Mouse (Mus musculus) inflammation-experienced regulatory T-cells, adult 6 months (primary cell): Measurements from ENCODE around the gene Ccdc73. TPM values are rescaled to one million over a fixed set of nuclear protein-coding genes. Genes with fewer than 3 reads are reported as not detected.
"Not testable (repeated sequence)": the region's sequence is repeated elsewhere in the genome, so short reads cannot be mapped to it uniquely, and the experiment has no call there.

ENCODE experiments used
- ATAC-seq: one replicate; pipeline ENCODE4 v1.8.0; 2017
- polyA plus RNA-seq, 3 experiments: library from polyadenylated mRNA; unstranded; fragments of 100-300 nt; shearing (Covaris generic); gene quantifications; one replicate each; pipeline ENCODE4 v1.2.1; 2017

The Ccdc73 gene
- polyA plus RNA-seq, 3 experiments from 2014 or later: 2.8 to 7.2 (median 3.0) TPM

DNA sequence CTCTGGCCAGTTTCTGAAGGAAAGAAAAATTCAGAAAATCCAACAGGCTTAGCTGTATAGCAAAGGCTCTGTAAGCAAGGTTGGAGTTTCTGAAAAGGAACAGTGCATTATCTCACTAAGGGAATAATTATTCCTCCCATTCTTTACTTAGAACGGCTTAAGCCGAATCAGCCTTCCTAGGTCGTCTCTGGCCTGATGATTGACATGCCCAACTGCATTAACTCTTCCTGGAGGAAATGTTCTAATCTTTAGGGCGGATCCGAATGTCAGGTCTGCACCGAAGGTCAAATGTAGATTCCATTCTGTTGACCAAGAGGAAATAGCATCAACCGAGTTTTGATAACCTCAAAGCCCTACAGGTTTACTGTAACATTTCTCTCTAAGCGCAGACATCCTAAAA, 11.2 kb downstream of the Ccdc73 start:
- no peak for ATAC-seq

DNA sequence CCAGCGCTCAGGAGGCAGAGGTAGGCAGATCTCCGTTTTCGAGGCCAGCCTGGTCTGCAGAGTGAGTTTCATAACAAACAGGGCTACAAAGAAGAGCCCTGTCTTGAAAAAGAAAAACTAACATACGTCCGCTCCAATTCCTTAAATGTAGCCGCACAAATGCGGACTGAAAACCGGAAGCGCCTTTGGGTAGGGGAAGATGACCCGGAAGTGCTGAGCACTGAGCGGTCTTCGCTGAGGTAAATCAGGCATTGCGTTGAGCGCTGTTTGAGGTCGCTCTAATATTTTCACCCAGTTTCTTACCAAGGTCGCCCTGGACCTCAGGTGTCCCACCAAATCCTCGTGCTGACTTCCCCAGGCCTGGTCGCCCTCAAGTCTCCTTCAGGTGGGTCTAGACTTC, 18.5 kb downstream of the Ccdc73 start:
- no peak for ATAC-seq

DNA sequence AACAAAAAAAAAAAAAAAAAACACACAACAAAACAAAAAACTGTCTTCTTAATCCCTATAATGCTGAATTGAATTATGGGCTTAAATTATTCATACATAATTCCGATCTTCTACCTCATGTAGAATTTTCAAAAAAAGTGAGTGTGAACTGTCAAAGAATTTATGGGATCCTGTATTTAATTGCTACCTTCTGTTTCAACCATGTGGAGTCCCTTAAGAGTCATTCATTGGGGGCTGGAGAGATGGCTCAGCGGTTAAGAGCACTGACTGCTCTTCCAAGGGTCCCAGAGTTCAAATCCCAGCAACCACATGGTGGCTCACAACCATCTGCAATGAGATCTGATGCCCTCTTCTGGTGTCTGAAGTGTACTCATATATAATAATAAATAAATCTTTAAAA, 19.7 kb downstream of the Ccdc73 start:
- ATAC-seq: not testable (repeated sequence)

DNA sequence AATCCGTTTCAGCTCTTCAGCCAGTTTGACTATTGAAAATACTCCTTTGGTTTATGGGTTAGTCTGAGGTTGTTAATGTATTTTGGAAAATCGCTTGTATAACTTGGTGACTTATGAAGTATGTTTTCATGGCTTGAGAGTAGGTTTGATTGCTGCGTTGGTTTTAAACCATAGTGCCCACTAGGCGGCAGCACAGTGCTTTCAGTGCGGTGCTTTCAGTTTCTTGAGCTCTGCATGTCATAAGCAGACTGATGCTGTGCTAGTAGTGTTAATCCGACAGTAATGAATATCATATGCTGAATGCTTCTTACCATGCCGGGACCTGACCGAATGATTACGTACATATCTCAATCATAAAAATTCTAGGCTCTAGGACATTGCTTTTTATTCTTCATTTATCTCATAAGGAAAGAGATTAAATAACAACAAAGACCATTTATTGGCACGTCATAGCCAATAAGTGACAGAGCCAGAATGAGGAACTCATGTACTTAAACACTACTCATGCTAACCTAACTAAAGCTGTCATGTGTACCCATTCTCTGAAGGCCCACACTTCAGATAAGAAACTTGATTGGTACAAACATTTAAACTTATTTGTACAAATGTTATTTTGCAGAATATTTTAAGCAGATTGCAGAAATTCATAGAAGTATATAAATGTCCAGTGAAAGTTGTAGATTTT, 20.4 kb downstream of the Ccdc73 start:
- ATAC-seq: peak; percentile 77

DNA sequence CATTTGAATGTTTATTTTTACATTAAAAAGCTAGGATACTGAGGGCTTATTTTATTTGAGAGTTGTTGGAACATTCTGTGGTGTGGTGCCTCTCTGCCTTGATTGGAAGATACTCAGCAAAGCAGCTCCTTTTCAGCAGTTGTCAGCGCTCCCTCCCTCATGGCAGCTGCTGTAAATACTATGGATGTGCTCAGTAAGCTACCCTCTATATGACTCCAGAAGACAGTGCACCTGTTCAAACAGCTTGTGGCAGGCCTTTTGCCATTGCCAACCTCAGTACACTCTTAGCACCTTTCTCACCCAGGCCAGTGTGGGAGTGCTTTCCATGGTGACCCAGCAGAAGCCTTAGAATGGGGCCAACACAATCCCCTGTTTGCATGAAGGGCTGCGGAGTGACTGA, 32.4 kb downstream of the Ccdc73 start:
- ATAC-seq: no peak

DNA sequence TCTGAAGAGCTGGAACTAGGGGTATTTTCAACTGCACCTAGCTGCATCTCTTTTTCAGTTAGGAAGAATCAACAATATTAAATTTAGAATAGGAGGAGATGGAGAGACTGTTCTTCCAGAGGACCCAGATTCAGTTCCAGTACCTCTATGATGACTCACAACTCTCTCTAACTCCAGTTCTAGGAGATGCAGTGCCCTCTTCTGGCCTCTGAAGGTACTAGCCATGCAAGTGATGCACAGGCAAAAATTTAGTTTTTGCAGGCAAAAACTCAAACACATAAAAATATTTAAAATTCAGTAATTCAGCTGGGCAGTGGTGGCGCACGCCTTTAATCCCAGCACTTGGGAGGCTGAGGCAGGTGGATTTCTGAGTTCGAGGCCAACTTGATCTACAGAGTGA, 48.1 kb downstream of the Ccdc73 start:
- no peak for ATAC-seq

DNA sequence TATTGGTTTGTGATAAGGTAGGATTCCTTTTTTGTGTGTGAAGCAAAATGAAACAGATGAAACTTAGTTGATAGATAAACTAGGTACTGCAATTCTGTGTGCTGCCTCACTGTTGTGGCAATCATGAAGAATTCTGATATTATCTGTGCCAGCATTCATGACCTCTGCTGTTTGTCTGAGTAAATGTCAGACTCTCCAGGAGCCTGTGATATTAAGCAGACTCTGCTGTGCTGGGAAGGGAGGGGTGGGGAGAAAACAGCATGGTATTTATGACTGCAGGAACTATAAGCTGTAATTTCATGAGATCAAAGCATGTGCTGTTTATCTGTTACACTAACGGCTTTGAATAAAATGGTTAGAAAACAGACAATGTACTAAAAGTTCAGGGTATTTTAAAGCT, 96.9 kb downstream of the Ccdc73 start:
- no peak for ATAC-seq

DNA sequence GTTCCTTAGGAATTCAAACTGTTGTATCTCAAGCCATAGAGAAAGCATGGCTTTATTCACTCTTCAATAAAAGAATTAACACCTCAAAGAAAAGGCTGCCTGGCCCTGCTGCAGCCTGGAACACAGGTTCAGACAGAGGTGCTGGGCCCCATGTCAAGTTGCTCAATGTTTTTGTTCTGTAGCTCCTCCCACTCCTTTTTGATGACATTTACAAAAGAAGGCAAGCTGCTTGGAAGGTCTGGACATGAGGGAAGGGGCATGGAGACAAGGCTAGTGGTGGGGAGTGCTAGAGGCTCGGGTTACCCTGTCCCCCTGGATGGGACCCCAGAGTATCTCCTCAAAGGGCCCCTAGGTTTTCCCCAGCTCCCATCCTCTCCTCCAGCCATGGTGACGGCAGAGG, 114.1 kb downstream of the Ccdc73 start:
- ATAC-seq: no peak

DNA sequence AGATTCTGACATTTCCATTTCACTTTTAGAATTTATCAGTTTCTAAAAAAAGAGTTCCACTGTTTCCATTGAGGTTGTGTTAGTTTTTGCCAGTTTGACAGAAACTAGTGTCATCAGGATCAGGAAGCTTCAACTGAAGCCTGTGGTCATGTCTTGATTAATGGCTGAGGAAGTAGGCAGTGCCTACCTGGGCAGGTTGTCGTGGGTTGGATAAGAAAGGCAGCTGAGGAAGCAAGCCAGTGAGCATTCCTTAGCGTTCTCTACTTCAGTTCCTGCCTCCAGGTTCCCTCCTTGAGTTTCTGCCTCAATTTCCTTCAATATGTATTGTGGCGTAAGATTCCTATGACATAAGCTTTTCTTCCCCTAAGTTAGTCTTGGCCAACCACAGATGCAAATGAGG, 118.2 kb downstream of the Ccdc73 start:
- ATAC-seq: no peak

DNA sequence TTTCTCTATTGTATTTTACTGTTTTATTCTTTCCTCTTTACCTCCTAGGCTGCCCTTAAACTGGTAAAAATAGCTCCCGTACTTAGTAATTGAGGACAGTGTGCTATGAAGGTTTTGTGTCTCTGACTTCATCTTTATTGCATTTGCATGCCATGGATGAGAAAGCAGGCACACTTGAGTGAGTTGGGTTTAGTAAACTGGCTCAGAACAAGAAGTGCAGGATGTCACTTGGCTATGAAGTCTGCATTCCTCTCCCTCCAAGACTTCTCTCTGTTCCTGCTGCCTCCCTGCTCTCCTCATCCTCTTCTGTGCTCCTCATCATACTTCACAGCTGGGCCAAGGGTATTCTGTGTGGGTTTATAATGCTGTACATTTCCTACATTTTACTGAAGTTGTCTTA, 121.4 kb downstream of the Ccdc73 start:
- ATAC-seq: no peak

DNA sequence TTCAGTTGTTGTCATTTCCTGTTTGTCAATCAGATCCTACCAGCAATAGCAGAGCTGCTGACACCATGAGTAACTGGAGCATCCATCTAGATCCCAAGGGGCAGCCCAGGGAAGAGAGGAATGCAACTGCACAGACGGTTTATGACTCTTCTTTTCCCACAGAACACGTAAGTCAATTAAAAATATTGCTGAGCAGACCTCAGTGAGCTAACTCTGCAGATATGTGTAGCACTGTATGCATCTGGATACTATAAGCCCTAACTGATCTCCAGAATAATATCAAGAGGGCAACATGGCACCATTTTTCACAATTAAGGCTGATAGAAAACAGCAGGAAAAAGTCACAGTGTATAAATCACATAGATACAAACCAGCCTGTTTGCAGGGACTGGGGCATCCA, 126.8 kb downstream of the Ccdc73 start:
- ATAC-seq: no peak

DNA sequence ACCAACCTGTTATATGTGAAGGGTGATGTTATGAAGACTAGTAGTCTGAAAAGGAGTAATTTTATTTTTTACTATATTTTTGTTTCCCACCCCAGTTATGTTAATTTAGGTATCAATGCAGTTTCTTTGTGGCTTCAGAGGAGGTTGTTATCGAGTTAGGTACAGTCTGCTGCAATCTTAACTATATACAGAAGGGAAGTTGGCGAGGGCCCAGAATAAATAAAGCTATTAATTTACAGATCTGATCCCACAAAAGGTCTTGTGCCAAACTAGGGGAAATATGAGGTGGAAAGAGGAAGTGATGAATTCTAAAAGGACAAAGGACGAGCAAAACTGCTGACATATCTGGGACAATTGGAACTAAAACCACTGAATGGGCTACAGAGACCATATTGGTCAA, 128.6 kb downstream of the Ccdc73 start:
- ATAC-seq: no peak

DNA sequence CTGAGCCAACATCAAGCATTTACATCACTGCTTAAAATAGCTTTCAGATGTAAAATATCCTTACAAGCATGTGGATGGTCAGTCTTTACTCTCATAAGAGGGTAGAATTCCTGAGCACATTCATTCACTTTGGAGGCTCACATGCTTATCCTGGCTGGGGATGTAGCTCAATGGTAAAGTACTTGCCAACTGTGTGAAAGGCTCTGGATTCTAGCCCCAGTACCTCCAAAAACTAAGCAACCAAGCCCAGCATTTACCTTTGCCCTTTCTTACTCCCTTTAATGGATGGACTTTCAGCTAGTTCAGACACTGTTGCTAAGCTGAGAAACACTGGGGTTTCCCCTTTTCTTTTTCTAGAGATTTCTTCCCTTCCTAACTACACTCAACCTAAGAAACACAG, 139.6 kb downstream of the Ccdc73 start:
- no peak for ATAC-seq

DNA sequence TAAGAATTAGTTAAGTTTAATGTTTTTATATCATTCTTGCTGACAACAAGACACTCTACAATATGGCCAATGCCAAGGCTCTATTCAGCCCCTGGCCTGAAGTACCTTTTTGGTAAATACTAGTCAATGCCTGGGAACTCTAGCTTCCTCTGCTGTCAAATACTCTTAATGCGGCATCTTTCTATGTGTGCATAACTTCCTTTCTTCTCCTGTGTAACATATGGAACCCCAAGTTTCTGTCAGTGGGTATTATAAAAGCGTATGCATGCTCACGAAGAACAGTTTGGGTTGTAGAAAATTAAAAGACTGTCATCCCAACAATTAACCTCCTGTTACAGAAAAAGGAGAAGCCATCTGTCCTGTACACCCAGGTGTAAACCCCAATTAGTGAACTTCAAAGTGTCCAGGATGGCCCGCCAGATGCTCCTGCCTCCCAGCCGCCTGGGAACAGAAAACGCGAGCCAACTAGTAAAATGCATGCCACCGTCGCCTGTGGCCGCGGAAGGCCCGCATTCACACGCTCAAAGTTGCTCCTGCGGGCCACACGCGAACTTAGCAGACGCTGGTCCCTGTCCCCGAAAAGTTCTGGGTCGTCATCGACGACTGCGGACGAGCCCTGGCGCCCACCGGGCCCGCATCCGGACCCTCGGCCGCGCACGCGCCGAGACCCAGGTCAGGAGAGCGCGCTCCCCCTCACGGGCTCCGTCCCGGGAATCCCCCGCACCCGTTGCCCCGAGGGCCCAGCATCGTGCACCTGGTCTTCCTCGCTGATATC, 148.8 kb downstream of the Ccdc73 start:
- ATAC-seq: peak; percentile 47

DNA sequence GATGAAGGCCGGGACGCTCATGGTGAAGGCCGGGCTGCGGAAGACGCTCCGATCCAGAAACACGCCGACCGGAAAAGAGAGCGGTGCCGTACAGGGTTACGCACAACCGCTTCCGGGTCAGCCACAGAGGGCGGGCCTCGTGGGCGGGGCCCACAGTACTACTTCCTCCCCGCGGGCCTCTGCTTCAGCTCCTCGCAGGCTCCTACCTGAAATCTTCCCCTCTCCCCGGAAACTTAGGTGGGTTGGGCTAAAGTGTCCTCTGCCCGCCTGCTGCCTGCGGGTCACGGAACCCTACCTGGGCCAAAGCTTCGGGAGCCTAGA, 149.3 kb downstream of the Ccdc73 start, which contains the start of gene Eif3m:
Gene Eif3m (minus strand): TSS at position 114 of the 321 bp plus-strand sequence.
- ATAC-seq: peak; percentile 93

DNA sequence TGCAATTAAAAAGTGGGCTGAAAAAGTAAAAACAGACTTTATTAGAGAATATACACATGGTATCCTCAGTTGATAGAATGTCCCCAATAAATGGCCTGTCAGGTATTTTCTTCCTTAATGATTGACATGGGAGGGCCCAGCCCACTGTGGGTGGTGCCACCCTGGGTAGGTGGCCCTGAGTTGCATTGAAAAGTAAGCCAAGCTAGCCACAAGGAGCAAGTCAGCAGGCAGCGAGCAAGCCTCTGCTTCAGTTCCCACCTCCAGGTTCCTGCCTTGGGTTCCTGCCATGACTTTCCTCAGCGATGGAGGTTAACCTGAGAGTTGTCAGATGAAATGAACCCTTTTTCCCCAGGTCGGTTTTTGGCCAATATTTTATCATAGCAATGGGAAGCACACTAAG, 150.2 kb downstream of the Ccdc73 start:
- no peak for ATAC-seq

DNA sequence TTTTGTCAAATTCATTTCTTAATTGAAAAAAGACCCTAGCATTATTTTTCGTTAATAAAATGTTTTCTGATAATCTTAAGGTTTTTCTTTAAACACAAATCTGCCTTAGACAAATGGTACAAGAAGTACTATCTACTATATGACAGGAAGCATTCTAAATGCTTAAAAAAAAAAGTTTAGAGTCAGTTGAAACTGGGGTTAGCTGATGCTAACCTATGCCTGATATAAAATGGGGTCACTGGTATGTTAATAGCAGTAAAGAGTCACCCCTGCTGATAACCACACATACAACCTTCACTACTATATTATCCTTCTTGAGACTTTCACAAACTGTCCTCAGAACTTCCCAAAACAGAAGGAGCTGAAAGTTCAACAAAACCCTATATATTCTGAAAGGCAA, 151.9 kb downstream of the Ccdc73 start:
- no peak for ATAC-seq

DNA sequence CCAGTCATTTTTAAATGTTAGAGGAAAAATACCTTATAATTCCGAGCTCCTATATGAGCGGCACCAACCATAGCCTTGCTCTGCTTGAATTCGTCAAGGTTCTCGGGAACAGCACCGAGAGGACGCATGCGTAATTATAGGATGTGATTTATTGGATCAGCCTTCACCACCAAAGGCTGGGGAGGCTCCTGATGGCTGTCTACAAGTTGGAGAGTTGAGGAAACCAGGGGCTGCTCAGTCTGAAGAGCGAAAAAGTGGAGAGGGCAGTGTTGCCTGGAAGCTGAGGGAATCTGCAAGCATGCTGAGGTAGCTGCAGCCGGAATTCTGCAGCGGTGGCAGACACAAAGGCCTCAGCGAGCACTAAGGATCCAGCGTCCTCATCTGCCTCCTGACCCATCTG, 153.7 kb downstream of the Ccdc73 start:
- no peak for ATAC-seq

DNA sequence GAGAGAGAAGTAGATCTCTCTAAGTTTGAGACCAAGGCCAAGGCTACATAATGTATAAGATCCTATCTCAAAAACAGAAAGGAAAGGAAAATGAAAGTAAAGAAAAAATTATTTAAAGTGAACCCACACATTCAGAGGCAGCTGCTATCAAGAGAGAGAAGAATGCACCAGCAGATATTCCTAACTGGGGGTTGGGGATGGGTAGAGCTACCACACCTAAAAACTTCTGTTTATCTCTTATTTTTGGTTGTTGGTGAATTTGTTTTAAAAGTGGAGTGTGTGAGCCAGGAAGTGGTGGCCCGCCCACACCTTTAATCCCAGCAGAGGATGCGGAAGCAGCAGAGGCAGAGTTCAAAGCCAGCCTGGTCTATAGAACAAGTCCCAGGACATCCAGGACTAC, 154.2 kb downstream of the Ccdc73 start:
- peak; percentile 90 for ATAC-seq

DNA sequence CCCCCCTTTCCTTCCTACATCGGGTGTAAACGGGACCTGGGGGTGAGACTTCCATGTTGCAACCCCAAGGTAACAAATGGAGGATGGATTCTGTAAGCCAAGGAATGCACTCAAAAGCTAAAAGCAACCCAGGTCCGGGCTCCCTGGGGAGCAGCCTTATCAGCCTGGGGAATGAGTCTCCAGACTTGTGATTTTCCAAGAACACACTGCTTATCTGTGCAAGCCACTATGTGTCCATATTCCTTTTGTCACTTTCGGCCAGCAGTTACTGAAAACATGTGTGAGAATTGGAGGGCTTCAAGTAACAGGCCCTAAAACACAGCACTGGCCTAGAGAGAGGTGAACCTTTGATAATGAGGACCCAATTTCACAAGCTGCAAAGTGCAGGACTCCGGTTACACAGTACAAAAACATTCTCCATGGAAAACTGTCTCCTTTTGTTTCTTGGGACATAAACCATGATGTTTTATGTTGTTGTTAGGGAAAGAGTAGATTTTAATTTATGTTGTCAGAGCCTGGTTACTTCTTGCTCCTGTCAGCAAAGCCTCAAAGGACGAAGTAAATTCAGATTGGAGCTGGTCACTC, 155.5 kb downstream of the Ccdc73 start:
- ATAC-seq: no peak

DNA sequence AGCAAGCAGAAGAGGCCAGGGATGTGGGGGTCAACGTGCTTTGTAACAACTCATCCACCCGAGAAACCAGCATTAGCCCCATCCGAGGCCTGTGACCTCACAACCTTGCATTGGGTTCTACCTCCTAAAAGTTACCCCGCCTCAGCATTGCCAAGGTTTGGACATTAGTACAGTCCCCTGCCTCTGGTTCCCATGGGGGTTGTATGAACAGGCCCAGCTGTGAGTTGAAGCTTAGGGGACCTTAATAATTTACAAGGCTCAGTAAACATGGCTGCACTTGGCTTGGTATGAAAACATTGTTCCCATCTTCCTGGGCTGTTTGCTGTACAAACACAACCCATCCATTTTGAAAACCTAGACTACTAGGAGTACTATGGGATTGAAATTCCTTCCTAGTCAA, 156.2 kb downstream of the Ccdc73 start:
- no peak for ATAC-seq

DNA sequence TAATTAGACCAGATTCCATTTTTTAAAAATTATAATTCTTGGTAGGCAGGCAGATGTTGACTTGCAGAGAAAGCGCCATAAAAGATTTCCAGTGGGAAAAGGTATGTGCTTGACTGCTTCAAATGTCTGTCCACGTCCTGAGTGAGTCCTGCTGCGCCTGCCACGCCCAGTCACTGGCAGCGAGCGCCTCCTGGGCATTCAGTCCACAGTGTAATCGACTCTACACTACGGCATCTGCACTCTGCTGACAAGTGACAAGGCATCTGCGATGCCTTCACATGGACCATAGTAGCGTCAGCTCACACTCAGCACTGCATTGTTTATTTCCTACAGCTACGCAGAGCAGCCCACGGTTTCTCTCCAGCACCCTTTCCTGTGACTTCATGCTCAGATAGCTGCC, 158.0 kb downstream of the Ccdc73 start:
- not testable (repeated sequence) for ATAC-seq

DNA sequence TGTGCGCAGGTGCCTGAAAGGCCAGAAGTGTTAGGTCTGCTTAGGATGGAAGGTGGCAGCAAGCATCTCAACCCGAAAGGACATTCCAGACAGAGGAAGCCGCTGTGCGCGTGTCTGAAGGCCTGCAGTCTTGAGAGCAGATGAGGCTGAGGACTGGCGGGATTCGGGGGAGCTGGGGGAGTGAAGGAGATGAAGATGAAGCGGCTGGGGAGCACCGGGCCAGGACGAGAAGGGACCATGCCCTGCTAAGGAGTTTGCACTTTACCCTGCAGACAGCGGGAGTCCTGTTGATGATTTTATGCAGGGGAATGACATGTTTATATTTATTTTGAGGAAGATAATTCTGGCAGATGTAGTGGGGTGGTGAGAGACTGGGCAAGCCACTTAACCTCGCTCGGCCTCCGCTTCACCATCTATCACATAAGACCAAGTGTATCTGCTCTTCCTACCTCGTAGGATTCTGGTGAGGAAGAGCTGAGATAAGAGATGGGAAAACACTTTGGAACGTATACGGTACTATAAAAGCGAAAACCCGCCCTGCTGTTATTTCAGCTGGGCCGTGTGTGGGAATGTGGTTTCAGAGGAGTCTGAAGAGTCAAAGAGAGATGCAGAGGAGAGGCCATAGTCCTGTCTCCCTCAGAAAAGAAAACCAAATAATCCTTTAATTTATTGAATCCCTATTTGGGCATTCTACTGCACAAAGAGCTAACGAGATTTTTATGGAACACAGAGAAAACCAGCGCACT, 159.5 kb downstream of the Ccdc73 start:
- ATAC-seq: no peak
